Mouse (Mus musculus) retina, adult 2 months (tissue): ENCODE data around the gene Pigp.

Experiments used
- DNase-seq: peaks from one replicate; pipeline ENCODE4 v3.0.0-alpha.2; 2012; ENCODE audit warnings: low read depth, low spot score

Gene Pigp

GRCm38 (mm10) chr16:94371301-94371931 lies at the start of gene Pigp:
Pigp (minus strand) TSS chr16:94371842.
- DNase-seq = peak; percentile 33

- DNase-seq = no peak
These were observed 48.9 kb upstream of the Pigp start for GRCm38 (mm10) chr16:94420498-94420897.

GRCm38 (mm10) chr16:94414151-94414550 lies 42.5 kb upstream of the Pigp start:
- no peak for DNase-seq

DNA sequence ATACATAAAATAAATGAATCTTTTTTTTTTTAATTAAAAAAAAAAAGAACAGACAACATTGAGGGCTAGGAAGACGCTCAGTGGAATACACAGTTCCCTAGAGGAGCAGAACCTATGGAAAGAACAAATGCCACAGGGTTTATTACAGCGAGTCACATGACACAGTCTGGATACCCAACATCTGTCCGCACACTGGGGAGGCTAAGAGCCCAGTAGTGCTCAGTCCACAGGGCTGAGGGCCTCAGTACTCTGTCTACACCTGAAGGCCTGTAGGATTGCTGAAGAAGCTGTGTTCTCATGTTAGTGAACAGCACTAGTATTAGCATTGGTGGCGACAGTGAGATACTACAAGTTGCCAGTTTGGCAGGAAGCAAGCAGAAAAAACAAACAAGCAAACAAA lies 41.1 kb upstream of the Pigp start:
- DNase-seq = no peak

- no peak for DNase-seq
These were observed 40.6 kb upstream of the Pigp start for GRCm38 (mm10) chr16:94412198-94412597.

GRCm38 (mm10) chr16:94411287-94411686 lies 39.6 kb upstream of the Pigp start:
- DNase-seq = no peak

DNA sequence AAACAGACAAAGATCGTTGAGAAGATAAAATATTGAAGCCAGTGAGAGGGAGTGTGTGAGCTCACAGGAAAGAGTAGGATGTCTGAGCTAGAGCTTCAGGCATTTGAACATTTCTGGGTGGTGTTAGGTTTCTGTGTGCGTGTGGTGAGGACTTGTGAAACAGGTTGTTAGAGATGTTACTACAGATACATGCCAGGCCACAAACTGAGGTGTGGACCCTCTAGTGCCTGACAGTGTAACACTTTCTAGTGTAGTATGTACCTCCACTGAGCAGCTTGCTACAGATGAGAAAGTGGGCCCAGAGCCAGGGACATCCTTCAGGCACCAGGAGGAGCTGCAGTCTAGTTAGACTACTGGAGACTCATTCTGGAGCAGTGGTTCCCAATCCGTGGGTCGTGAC lies 30.5 kb upstream of the Pigp start:
- no peak for DNase-seq

GRCm38 (mm10) chr16:94401636-94402035 lies 30.0 kb upstream of the Pigp start:
- DNase-seq = peak; percentile 37

DNA sequence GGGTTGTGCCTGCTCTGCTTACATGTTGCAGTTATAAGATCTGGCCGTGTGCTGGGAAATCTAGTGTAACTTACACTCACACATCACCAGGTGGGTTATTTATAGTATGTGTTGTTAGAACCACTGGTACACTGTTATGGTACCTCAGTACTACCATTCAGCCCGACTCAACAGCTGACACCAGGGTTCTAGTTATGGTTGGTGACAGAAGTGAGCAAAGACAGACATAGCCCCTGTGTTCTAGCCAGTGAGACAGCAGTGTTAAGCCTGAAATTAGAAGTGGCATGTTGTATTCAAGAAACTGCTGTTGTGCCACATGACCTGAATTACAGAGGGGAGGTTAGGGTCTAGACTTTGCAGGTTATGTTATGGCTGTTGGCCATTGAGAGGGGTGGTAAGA lies 27.5 kb upstream of the Pigp start:
- no peak for DNase-seq

- no peak for DNase-seq
These were observed 25.0 kb upstream of the Pigp start for GRCm38 (mm10) chr16:94396641-94397040.

DNA sequence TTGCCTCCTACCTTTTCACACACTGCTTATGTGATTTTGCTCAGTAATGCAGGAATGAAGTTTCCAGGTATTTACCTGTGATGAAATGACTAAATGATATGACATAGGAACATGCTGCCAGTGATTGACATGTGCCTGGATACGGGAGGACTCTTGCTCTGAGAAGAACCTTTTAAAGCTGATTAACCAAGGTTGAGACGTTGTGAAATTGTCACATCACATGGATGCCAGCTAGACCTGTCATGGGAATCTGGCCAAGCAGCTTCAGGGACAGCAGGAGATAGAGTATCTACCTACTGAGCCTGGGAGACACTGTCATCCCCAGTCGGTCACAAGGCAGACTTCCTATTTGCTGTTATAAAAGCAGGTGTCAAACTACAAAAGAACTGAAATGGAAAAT lies 23.4 kb upstream of the Pigp start:
- DNase-seq = no peak

GRCm38 (mm10) chr16:94392299-94392698 lies 20.7 kb upstream of the Pigp start:
- DNase-seq = no peak

DNA sequence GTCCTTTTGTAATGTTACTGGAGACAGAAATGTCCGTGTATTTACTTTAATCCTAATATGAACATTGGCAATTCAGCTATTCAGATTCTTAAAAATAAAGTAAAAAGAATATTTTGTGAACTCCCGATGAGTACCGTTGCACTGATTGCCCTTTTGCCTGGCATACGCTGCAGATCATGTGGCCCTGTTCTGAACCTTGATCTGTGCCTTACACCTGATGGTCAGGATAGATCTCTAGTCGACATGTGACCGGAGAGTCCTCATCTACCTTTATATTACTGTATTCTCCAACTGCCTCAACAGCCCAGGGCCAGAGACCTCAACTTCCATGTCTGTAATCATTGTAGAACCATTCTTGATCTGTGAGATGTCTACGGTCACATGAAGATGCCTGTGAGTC lies 16.0 kb upstream of the Pigp start:
- no peak for DNase-seq

DNA sequence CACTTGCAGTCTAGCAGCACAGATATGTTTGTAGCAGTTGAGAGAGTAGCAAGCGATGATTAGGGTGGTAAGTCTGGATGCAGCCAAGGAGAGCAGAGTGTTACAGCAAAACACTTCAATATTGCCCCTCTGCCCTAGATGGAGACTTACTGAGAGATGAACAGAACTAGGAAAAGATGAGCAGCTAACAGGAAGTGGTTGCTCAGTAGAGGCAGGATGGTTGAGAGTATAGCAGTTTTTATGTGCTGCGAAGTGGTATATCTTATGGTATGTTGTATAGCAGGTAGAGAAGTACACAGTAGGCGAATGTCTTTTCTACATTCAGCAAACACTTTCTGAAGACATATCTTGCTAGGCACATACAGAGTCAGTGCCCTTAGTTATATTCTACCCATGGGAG lies 11.6 kb upstream of the Pigp start:
- no peak for DNase-seq

DNA sequence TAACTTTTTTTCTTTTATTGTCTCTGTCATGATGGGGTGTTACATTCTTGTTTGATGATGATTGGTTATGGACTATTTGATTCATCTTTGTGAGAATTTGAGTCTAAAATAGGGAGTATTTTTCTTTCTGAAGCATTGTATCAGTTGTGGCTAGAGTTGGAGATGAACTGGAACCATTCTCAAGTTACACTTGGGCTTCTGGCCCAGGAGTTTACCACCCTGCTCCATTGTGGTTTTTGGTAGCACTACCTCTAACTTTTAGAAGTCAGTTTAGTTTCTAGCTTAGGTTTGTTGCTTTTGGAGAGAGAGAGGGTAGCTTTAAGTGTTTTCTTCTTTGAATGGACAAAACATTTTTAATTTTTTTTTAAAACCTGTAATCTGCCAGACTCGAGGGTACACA lies 7.7 kb upstream of the Pigp start:
- no peak for DNase-seq

DNA sequence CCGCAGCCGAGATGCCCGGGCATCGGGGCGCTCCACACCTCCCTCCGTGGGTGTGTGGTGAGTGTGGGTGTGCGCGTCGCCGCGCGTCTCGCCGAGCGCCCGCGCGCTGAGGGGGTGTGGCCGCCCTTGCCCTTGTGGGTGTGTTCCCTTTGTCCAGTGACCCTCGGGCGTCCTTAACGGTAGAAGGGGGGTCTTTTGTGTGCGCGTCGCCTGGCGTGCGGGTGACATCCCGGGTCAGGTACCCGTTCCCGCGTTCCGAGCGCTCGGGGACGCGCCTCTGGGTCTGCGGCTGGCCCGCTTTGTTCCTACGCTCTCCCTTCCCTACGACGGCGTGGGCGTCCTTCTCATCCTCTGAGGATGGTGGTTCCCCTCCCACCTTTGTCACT lies 734 bp downstream of the Pigp start:
- no peak for DNase-seq

GRCm38 (mm10) chr16:94370173-94370914 lies 1.3 kb downstream of the Pigp start, which contains the start of gene Ttc3:
Ttc3 (plus strand) TSS chr16:94370618.
- peak; percentile 81 for DNase-seq

DNA sequence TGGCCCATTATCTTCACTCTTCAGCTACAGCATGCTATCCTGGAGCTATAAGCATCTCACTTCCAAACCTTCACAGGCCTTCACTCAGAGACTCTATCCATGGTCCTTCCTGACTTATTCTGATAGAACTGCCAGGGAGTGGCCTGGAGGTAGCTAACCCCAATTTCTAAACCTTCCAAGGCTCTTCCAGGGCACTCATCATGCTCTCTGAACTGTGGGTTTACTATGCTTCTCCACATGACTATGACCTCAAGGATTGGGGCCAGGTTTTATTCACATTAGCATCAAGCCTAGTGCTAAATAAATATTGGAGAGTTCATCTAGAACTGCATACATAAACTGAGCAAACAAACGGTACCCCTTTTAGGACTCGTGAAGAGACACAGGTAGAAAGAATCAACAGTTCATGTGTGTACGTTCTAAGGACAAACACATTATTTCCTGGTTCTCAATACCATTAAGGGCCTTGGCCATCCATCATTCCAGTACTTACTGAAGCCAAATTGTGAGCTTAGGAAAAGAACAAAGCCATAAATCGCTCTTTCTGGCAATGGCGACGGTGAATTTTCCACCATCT lies 2.0 kb downstream of the Pigp start:
- no peak for DNase-seq

DNA sequence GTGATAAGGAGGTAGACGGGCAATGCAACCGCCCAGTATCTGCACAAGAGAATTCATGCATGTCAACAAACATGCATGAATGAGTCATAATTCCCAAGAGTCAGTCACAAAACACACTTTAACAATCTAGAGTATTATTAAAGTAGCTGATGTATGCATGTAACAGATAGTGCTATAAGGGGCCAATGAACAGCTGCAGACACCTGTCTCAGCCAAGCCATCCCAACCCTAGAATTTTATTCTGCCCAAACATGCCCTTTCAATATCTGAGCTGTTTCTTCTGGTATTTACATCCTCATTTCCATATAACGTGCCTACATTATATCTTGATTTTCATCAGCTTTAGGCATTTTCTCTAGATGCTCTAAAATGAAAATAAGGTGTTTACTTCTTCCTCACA lies 6.2 kb downstream of the Pigp start:
- DNase-seq = no peak

- DNase-seq = no peak
These were observed 7.8 kb downstream of the Pigp start for GRCm38 (mm10) chr16:94363814-94364213.

- no peak for DNase-seq
These were observed 9.3 kb downstream of the Pigp start for GRCm38 (mm10) chr16:94362174-94362873.

GRCm38 (mm10) chr16:94360578-94361350 lies 10.9 kb downstream of the Pigp start:
- DNase-seq = no peak
